Mouse (Mus musculus): ENCODE data around the gene Nxpe2.

Gene Nxpe2

GRCm38 (mm10) chr9:48294754-48295153 lies 58.5 kb downstream of the Nxpe2 start:
- no peak for DNase-seq

DNA sequence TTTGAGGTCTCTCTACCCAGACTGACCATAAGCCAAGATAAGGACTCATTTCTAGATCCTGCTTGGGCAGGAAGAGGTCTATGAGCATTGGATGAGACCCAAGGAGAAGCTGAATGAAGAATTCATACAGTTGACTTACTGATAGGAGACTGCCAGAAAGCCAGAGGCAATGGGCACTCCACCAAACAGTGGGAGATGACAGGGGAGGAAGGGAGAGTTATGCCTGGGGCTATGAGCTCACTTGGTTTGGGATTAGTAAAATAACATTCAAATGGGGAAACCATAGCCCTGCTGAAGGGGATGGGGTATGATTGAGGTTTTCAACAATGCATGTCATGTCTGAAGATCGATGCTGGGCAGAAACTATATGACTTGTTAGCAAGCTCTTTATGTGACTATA lies 63.0 kb downstream of the Nxpe2 start:
- DNase-seq: no peak

- no peak for DNase-seq
Observed at GRCm38 (mm10) chr9:48284221-48284620, 69.0 kb downstream of the Nxpe2 start.

DNA sequence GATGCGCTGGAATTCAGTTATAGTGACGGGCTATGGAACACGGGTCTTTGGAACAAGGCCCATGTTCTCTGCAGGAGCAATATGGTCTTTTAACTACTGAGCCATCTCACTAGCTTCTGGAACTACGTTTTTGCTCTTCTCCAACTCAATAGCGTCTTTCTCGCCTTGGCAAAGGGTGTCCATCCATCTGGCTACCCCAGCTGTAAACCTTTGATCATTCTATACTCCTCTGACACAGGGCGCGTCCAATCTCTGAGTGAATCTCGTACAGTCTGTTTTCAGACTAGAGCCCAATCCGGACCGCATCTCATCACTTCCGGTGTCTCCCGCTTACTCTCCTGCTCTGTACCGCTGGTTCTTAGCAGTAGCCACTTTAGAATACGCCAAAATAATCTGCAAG lies 76.4 kb downstream of the Nxpe2 start:
- DNase-seq: no peak
